Mouse (Mus musculus): ENCODE measurements around the gene Ccdc182.

DNA sequence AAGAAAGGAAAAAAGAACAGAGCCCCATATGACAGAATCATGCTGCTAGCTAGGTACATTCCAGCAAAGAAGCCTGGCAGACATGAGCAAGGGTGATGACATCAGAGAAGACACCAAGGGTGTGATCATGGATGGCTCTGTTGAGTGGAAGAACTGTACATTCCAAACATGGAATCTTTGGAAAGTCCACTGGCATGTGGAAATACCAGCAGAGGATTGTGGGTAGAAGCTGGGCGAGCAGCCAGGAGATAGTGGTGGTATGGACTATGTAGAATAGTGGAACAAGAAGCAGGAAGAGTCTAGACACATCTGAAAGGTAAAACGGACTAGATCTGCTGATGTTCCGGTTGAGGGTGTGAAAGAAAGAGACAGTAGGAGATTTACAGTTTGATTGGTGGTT, 43.3 kb upstream of the Ccdc182 start:
- no peak for TF ChIP-seq CTCF (IDR thresholded peaks at IDR 0.05)
- no peak for TF ChIP-seq POLR2A (IDR thresholded peaks at IDR 0.05; ENCODE audit: insufficient read depth, low read depth, low read length)
- TF ChIP-seq EP300 (IDR thresholded peaks at IDR 0.05; ENCODE audit: insufficient read depth, low read depth, low read length) = no peak

Data from heart, adult 2 months (tissue).